24 mouse cellular contexts compared by ENCODE assay signal in genomic region chr14:48191925-48192324, GRCm38 (mm10).
DNase-seq lines count a peak whose midpoint lies in the region.
"Had no signal": no experiment of that assay in that cellular context is flagged by ENCODE, and none has a peak within 500 bp of the region (broad histone marks: within the 10 kb centered on the region; RNA-seq: fewer than 3 reads in every experiment).

No protein-coding gene starts in this region.

- H3K36me3 ChIP-seq in heart, embryonic 10.5 days, result no peaks in the 10 kb centered on the region
- H3K36me3 ChIP-seq: embryonic facial prominence, embryonic 12.5 days; embryonic facial prominence, embryonic 15.5 days; forebrain, embryonic 12.5 days; G1E; hindbrain, embryonic 10.5 days; hindbrain, embryonic 13.5 days; intestine, embryonic 15.5 days had no signal

- WGBS in heart, embryonic 10.5 days, result 90% methylated on average over 3 of the region's 3 CpGs

- 0 out of 2 replicates have a peak, but pooled peaks cover 6% of the 10 kb centered on the region for H3K27me3 ChIP-seq in heart, embryonic 10.5 days (ENCODE audit: insufficient read depth, poor library complexity, severe bottlenecking)
- H3K27me3 ChIP-seq: CH12.LX; embryonic facial prominence, embryonic 12.5 days; embryonic facial prominence, embryonic 15.5 days; forebrain, embryonic 12.5 days; hindbrain, embryonic 13.5 days; intestine, embryonic 15.5 days; Patski had no signal

- DNase-seq in gastrocnemius, adult 18-20 months (ENCODE audit: low spot score), result peak; percentile 47
- DNase-seq in gastrocnemius, postnatal 4 days (ENCODE audit: low spot score in 2 of 2), result no peak
- DNase-seq in heart, adult 11 months, result peak; percentile 90
- no peak for DNase-seq in heart, embryonic 10.5 days (ENCODE audit: low spot score)
- DNase-seq in lung, postnatal 36 days, result peak; percentile 23
- no peak for DNase-seq in lung, postnatal 14 days
- DNase-seq in gastrocnemius, postnatal 36 days, result peak; percentile 28 to 47
- DNase-seq: adrenal gland, adult 2 months; adrenal gland, postnatal 14 days; B cell, adult 2 months; cerebellum, adult 11 months; cerebellum, adult 2 months; cerebellum, adult 9-11 months; heart, adult 2 months; kidney, adult 11 months had no signal

- intact Hi-C loops in gastrocnemius, postnatal 36 days (cut with DNase I), result no loop called here

- no peak overlapping the region for H3K4me3 ChIP-seq in heart, embryonic 10.5 days
- H3K4me3 ChIP-seq: embryonic facial prominence, embryonic 12.5 days; embryonic facial prominence, embryonic 15.5 days; forebrain, embryonic 12.5 days; heart, adult 2 months; hindbrain, embryonic 10.5 days; hindbrain, embryonic 13.5 days; intestine, embryonic 15.5 days had no signal

- H3K9me3 ChIP-seq in heart, embryonic 10.5 days, result no peaks in the 10 kb centered on the region
- H3K9me3 ChIP-seq: embryonic facial prominence, embryonic 12.5 days; embryonic facial prominence, embryonic 15.5 days; forebrain, embryonic 12.5 days; G1E; hindbrain, embryonic 10.5 days; hindbrain, embryonic 13.5 days; intestine, embryonic 15.5 days had no signal

- H3K4me1 ChIP-seq in heart, embryonic 10.5 days, result peaks cover 5% of the 10 kb centered on the region; the same call in 1 of the 2 replicates

- no peak overlapping the region for H3K27ac ChIP-seq in heart, embryonic 10.5 days
- H3K27ac ChIP-seq: embryonic facial prominence, embryonic 12.5 days; embryonic facial prominence, embryonic 15.5 days; forebrain, embryonic 12.5 days; heart, adult 2 months; hindbrain, embryonic 13.5 days; intestine, embryonic 15.5 days had no signal

Comparison
In these comparisons a context has a peak if more than half of its experiments do, and no peak if none do; other contexts are left out.
1. DNase-seq: peak in gastrocnemius, adult 18-20 months (single experiment), heart, adult 11 months (single experiment), lung, postnatal 36 days (single experiment) and gastrocnemius, postnatal 36 days (2 of 2); none in gastrocnemius, postnatal 4 days (0 of 2), heart, embryonic 10.5 days (single experiment) and lung, postnatal 14 days (single experiment).